Mouse (Mus musculus): ENCODE data around the gene Ubr7. TPM values are rescaled to one million over a fixed set of nuclear protein-coding genes. Genes with fewer than 3 reads are reported as not detected.

Ubr7 gene
- polyA plus RNA-seq, 1 experiment from 2014 or later = 43.1 TPM

- WGBS = 60% methylated on average over 6 of the region's 6 CpGs
- Histone ChIP-seq H3K27me3 (no peaks in the 10 kb centered on the region), H3K4me3 (peak overlapping the region; percentile 89; the same call in 1 of the 2 replicates), H3K4me1 (peaks cover 20% of the 10 kb centered on the region), H3K36me3 (peaks cover 6% of the 10 kb centered on the region; the same call in 1 of the 2 replicates), H3K4me2 (peak overlapping the region; percentile 82; the same call in 1 of the 2 replicates), H3K27ac (no peak overlapping the region), H3K9me3 (no peaks in the 10 kb centered on the region), H3K9ac (0 out of 2 replicates have a peak overlapping the region, but pooled peaks have one; percentile 87)
- ATAC-seq (ENCODE audit: borderline replicate concordance, extremely low read depth, low FRiP score, low TSS enrichment) = no peak
Measured at GRCm38 (mm10) chr12:102744839-102745238, 12.9 kb upstream of the Ubr7 start.

DNA sequence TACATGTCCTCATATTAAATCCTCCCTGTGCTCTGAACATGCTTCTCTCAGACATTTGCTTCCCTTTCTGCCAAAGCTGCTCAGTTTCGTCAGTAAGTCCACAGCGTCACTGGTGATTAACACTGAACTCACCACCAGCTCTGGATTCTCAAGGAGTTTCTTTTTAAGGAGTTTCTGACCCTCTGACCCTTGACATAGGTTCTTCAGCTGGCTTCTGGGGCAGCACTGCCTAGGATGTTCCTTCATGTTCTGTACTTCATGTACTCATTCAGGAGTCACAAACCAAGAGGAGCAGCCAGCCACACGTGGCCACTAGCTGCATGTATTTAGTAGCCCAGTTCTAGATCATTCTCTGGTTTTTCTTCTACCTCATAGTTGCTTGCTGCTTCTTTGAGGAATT lies 9.5 kb upstream of the Ubr7 start:
- no peak for ATAC-seq (ENCODE audit: borderline replicate concordance, extremely low read depth, low FRiP score, low TSS enrichment)
- WGBS = 81% methylated on average over 3 of the region's 3 CpGs
- H3K27me3 ChIP-seq = no peaks in the 10 kb centered on the region

GRCm38 (mm10) chr12:102756304-102756703 lies 1.5 kb upstream of the Ubr7 start:
- Histone ChIP-seq H3K27ac (no peak overlapping the region), H3K4me1 (peaks cover 24% of the 10 kb centered on the region), H3K4me3 (peak overlapping the region; percentile 93), H3K36me3 (no peaks in the 10 kb centered on the region), H3K27me3 (no peaks in the 10 kb centered on the region), H3K9ac (peak overlapping the region; percentile 71; the same call in 1 of the 2 replicates), H3K4me2 (peak overlapping the region; percentile 70), H3K9me3 (no peaks in the 10 kb centered on the region)
- ATAC-seq (ENCODE audit: borderline replicate concordance, extremely low read depth, low FRiP score, low TSS enrichment) = no peak
- 58% methylated on average over 7 of the region's 7 CpGs for whole genome bisulfite sequencing

More for the DNA sequence above, 9.5 kb upstream of the Ubr7 start:
- peaks cover 9% of the 10 kb centered on the region; the same call in 1 of the 2 replicates for H3K4me1 ChIP-seq
- no peak overlapping the region for H3K27ac ChIP-seq
- peaks cover 6% of the 10 kb centered on the region; the same call in 1 of the 2 replicates for H3K36me3 ChIP-seq
- no peak overlapping the region for H3K9ac ChIP-seq
- H3K9me3 ChIP-seq = no peaks in the 10 kb centered on the region
- no peak overlapping the region for H3K4me2 ChIP-seq
- H3K4me3 ChIP-seq = no peak overlapping the region

DNA sequence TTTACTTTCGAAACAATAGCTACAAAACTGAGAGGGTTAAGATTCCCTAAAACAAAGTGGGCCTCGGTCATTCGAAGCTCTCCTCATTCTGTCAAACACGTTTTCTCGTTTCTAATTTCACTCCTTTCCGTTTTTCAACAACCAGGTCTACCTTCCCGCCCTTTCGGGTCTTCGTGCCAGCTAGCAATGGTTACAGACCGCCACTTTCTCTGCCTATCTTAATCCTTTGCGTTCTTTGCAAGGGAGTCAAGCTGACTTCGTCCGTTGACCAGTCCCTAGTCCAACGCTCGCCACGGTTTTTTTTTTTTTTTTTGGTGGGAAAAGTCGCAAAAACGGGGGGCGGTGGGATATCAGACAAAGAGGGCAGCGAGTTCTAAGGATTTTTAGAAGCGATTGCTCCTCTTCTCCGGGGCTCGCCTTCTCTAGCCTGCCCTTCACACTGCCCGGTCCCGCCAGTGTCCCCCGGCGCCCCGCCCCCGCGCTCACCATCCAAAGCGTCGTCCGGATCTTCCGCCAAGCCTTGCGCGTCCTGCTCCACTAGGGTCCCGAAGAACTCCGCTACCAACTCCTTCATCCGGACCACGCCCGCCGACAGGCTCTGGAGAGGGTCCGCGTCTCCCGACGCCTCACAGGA lies 595 bp upstream of the Ubr7 start:
- Histone ChIP-seq H3K9me3 (no peaks in the 10 kb centered on the region), H3K4me2 (peak overlapping the region; percentile 70), H3K27ac (peak overlapping the region; percentile 95), H3K9ac (peak overlapping the region; percentile 71), H3K4me3 (peak overlapping the region; percentile 93), H3K27me3 (no peaks in the 10 kb centered on the region), H3K4me1 (peaks cover 24% of the 10 kb centered on the region), H3K36me3 (peaks cover under 1% of the 10 kb centered on the region; the same call in 1 of the 2 replicates)
- WGBS = under 1% methylated on average over 46 of the region's 46 CpGs
- peak; percentile 89 for ATAC-seq (ENCODE audit: borderline replicate concordance, extremely low read depth, low FRiP score, low TSS enrichment)

- peak within 1 kb of the TSS; percentile 84 for H3K9ac ChIP-seq
- H3K4me2 ChIP-seq = peak within 1 kb of the TSS; percentile 81
- H3K27me3 ChIP-seq = no peaks in the 10 kb centered on the region
- peak within 1 kb of the TSS; percentile 95 for H3K27ac ChIP-seq
- peaks cover 24% of the 10 kb centered on the region for H3K4me1 ChIP-seq
- peaks cover 8% of the 10 kb centered on the region for H3K36me3 ChIP-seq
- WGBS = under 1% methylated on average over 10 of the region's 10 CpGs
- H3K4me3 ChIP-seq = peak within 1 kb of the TSS; percentile 93
- ATAC-seq (ENCODE audit: borderline replicate concordance, extremely low read depth, low FRiP score, low TSS enrichment) = no peak
- no peaks in the 10 kb centered on the region for H3K9me3 ChIP-seq
Measured at GRCm38 (mm10) chr12:102758403-102758756, 613 bp downstream of the Ubr7 start, which contains the start of gene Gm20604. Gene Gm20604, minus strand, starts transcription at chr12:102758672.

DNA sequence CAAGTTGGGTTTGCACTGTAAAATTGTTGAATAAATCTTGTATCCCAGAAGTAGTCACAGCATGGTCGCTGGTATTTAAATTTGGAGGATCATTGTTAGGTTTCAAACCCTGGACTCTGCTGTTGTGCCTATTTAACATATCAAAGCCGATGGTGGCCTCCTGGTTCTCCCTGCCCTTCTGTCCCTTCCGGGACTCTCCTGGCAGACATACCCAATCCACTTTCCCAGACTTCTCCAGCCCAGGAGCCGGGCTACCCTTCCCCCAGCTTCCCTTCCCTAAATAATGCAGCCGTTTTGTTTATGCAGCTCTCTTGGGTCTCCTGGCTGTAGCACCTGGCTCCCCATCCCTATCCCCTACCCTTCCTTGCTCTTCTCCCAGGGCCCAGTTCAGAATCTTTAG lies 1.2 kb downstream of the Ubr7 start:
- Histone ChIP-seq H3K27me3 (no peaks in the 10 kb centered on the region), H3K4me3 (peak overlapping the region; percentile 93), H3K36me3 (peaks cover 12% of the 10 kb centered on the region), H3K4me2 (peak overlapping the region; percentile 81), H3K9me3 (no peaks in the 10 kb centered on the region), H3K9ac (peak overlapping the region; percentile 84), H3K27ac (peak overlapping the region; percentile 95; the same call in 1 of the 2 replicates), H3K4me1 (peaks cover 24% of the 10 kb centered on the region)
- WGBS = 2% methylated on average over 5 of the region's 5 CpGs
- ATAC-seq (ENCODE audit: borderline replicate concordance, extremely low read depth, low FRiP score, low TSS enrichment) = no peak

- Histone ChIP-seq H3K27ac (no peak overlapping the region), H3K9ac (no peak overlapping the region), H3K4me3 (no peak overlapping the region), H3K9me3 (no peaks in the 10 kb centered on the region), H3K27me3 (no peaks in the 10 kb centered on the region), H3K4me1 (peaks cover 17% of the 10 kb centered on the region), H3K4me2 (no peak overlapping the region), H3K36me3 (peaks cover 30% of the 10 kb centered on the region)
- WGBS = 77% methylated on average over 3 of the region's 3 CpGs
- no peak for ATAC-seq (ENCODE audit: borderline replicate concordance, extremely low read depth, low FRiP score, low TSS enrichment)
Measured at GRCm38 (mm10) chr12:102761668-102762067, 3.9 kb downstream of the Ubr7 start.

- no peak for ATAC-seq (ENCODE audit: borderline replicate concordance, extremely low read depth, low FRiP score, low TSS enrichment)
- Histone ChIP-seq H3K4me1 (peaks cover 14% of the 10 kb centered on the region), H3K4me3 (no peak overlapping the region), H3K27me3 (no peaks in the 10 kb centered on the region), H3K4me2 (no peak overlapping the region), H3K36me3 (peaks cover 47% of the 10 kb centered on the region), H3K9ac (no peak overlapping the region), H3K27ac (no peak overlapping the region), H3K9me3 (no peaks in the 10 kb centered on the region)
Measured at GRCm38 (mm10) chr12:102763696-102764095, 5.9 kb downstream of the Ubr7 start.

GRCm38 (mm10) chr12:102769000-102769399 lies 11.2 kb downstream of the Ubr7 start:
- Histone ChIP-seq H3K4me1 (no peaks in the 10 kb centered on the region), H3K4me2 (no peak overlapping the region), H3K4me3 (no peak overlapping the region), H3K9me3 (no peaks in the 10 kb centered on the region), H3K9ac (no peak overlapping the region), H3K27ac (no peak overlapping the region), H3K36me3 (peaks cover 82% of the 10 kb centered on the region), H3K27me3 (no peaks in the 10 kb centered on the region)
- ATAC-seq (ENCODE audit: borderline replicate concordance, extremely low read depth, low FRiP score, low TSS enrichment) = no peak
- WGBS = 85% methylated on average over 4 of the region's 4 CpGs

DNA sequence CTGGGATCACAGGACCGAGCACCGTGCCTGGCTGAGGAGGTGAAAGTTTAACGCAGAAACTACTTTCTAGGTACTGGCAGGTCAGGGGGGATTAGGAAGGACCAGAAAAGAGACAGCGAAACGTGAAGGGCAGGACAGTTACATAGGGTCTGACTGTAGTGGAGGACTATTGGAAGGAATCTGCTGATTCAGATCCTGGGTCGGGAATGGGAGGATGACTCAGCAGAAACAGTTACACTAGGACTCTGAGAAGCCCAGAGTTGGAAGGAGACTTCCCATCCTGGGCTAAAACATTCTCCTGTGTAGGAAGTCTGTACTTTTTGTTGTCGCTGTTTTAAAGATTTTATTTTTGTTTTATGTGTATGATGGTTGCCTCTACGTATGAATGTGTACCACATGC lies 13.8 kb downstream of the Ubr7 start:
- WGBS = 95% methylated on average over 8 of the region's 8 CpGs
- H3K9ac ChIP-seq = no peak overlapping the region
- peaks cover 85% of the 10 kb centered on the region for H3K36me3 ChIP-seq
- H3K4me1 ChIP-seq = no peaks in the 10 kb centered on the region
- H3K4me2 ChIP-seq = no peak overlapping the region
- H3K27me3 ChIP-seq = no peaks in the 10 kb centered on the region
- H3K27ac ChIP-seq = no peak overlapping the region
- no peaks in the 10 kb centered on the region for H3K9me3 ChIP-seq
- no peak for ATAC-seq (ENCODE audit: borderline replicate concordance, extremely low read depth, low FRiP score, low TSS enrichment)
- no peak overlapping the region for H3K4me3 ChIP-seq

- 94% methylated on average over 5 of the region's 5 CpGs for WGBS
- H3K4me1 ChIP-seq = no peaks in the 10 kb centered on the region
- H3K27ac ChIP-seq = no peak overlapping the region
- no peak overlapping the region for H3K4me3 ChIP-seq
- H3K27me3 ChIP-seq = no peaks in the 10 kb centered on the region
- H3K9ac ChIP-seq = no peak overlapping the region
- no peak; the same call in 1 of the 2 replicates for ATAC-seq (ENCODE audit: borderline replicate concordance, extremely low read depth, low FRiP score, low TSS enrichment)
- no peak overlapping the region for H3K4me2 ChIP-seq
- H3K36me3 ChIP-seq = peaks cover 84% of the 10 kb centered on the region
- no peaks in the 10 kb centered on the region for H3K9me3 ChIP-seq
Measured at GRCm38 (mm10) chr12:102772676-102773075, 14.9 kb downstream of the Ubr7 start.

- 89% methylated on average over 14 of the region's 14 CpGs for WGBS
- no peak for ATAC-seq (ENCODE audit: borderline replicate concordance, extremely low read depth, low FRiP score, low TSS enrichment)
- Histone ChIP-seq H3K36me3 (peaks cover 55% of the 10 kb centered on the region), H3K27me3 (no peaks in the 10 kb centered on the region), H3K4me1 (no peaks in the 10 kb centered on the region), H3K9ac (no peak overlapping the region), H3K4me2 (no peak overlapping the region), H3K27ac (no peak overlapping the region), H3K9me3 (no peaks in the 10 kb centered on the region), H3K4me3 (no peak overlapping the region)
Measured at GRCm38 (mm10) chr12:102776035-102776434, 18.3 kb downstream of the Ubr7 start.
